Mouse (Mus musculus) ES-E14 (cell line): ENCODE data around the gene Zbtb48. TPM values are rescaled to one million over a fixed set of nuclear protein-coding genes. Genes with fewer than 3 reads are reported as not detected.
"Not testable (repeated sequence)": the region's sequence is repeated elsewhere in the genome, so short reads cannot be mapped to it uniquely, and the experiment has no call there.

Experiments used
- DNase-seq: peaks from one replicate; pipeline ENCODE4 v3.0.0-alpha.2; 2013; ENCODE audit warnings: low read depth, low spot score
- H3K27ac ChIP-seq: 2 replicates; pipeline ENCODE4 v1.5.1; 2012; ENCODE audit warnings: low read depth, mild to moderate bottlenecking, low read length, moderate library complexity, mixed read lengths; ENCODE audit not compliant: poor library complexity, insufficient read depth, severe bottlenecking
- H3K36me3 ChIP-seq: 2 replicates; pipeline ENCODE4 v1.6.1; 2012; ENCODE audit warnings: mild to moderate bottlenecking, low read length, moderate library complexity, mixed read lengths; ENCODE audit not compliant: control insufficient read depth, poor library complexity, insufficient read depth, severe bottlenecking
- H3K4me1 ChIP-seq, 2 experiments: fragments of 150-350 bp in 1 of 2; sonication (generic) in 1 of 2; 2 replicates each; pipeline ENCODE4 v1.6.1; 2012; ENCODE audit warnings: low read length in 2 of 2, mild to moderate bottlenecking in 1 of 2, mixed read lengths in 1 of 2; ENCODE audit not compliant: control insufficient read depth in 2 of 2, insufficient read depth in 2 of 2, poor library complexity in 1 of 2
- H3K4me3 ChIP-seq, 2 experiments: fragments of 150-350 bp in 1 of 2; sonication (generic) in 1 of 2; 2 replicates each; pipeline ENCODE4 v1.5.1; 2012; ENCODE audit warnings: low read length in 2 of 2, low read depth in 1 of 2, mild to moderate bottlenecking in 1 of 2, mixed read lengths in 1 of 2; ENCODE audit not compliant: insufficient read depth in 1 of 2, poor library complexity in 1 of 2, severe bottlenecking in 1 of 2
- H3K9ac ChIP-seq: 2 replicates; pipeline ENCODE4 v1.6.1; 2012; ENCODE audit warnings: low read depth, mild to moderate bottlenecking, low read length, mixed read lengths; ENCODE audit not compliant: poor library complexity, insufficient read depth, severe bottlenecking
- H3K9me3 ChIP-seq: fragments of 150-350 bp; sonication (generic); 2 replicates; pipeline ENCODE4 v1.6.1; 2012; ENCODE audit warnings: low read depth, mild to moderate bottlenecking, low read length; ENCODE audit not compliant: control insufficient read depth, insufficient read depth
- CHD2 ChIP-seq: IDR thresholded peaks from 2 replicates; pipeline ENCODE4 v1.6.1; 2014; ENCODE audit warnings: mild to moderate bottlenecking, low read depth, low read length, inconsistent platforms
- HCFC1 ChIP-seq: IDR thresholded peaks from 2 replicates; pipeline ENCODE4 v1.6.1; 2012; ENCODE audit warnings: low read length, inconsistent platforms, borderline replicate concordance; ENCODE audit not compliant: insufficient read depth
- MAFK ChIP-seq: IDR thresholded peaks from 2 replicates; pipeline ENCODE4 v1.6.1; 2014; ENCODE audit warnings: mild to moderate bottlenecking, low read depth, low read length, inconsistent platforms; ENCODE audit not compliant: insufficient read depth
- ZC3H11A ChIP-seq: IDR thresholded peaks from 2 replicates; pipeline ENCODE4 v1.6.1; 2012; ENCODE audit warnings: low read depth, mild to moderate bottlenecking, inconsistent platforms, low read length, borderline replicate concordance
- ZNF384 ChIP-seq: IDR thresholded peaks from 2 replicates; pipeline ENCODE4 v1.6.1; 2012; ENCODE audit warnings: low read depth, low read length, inconsistent platforms
- in situ Hi-C, 2 experiments: fragments of 600-800 bp; cut with MboI; formaldehyde crosslinking; loops; one replicate each; pipeline ENCODE4 v1.15.1; 2025; ENCODE audit warnings: low sequenced_read_pairs in 2 of 2, inconsistent platforms in 1 of 2; ENCODE audit not compliant: unreplicated experiment in 2 of 2
- total RNA-seq: library from RNA; depleted of rRNA; stranded (reverse); fragments of 300-350 nt; gene quantifications from 2 replicates; pipeline ENCODE4 v1.2.3, GENCODE M21; 2012

The Zbtb48 gene
- total RNA-seq, 1 experiment: 18.7 TPM

- no peak overlapping the region for H3K9ac ChIP-seq
- TF ChIP-seq MAFK (no peak), CHD2 (no peak), ZNF384 (no peak), ZC3H11A (no peak), HCFC1 (no peak)
- H3K36me3 ChIP-seq: peaks cover 53% of the 10 kb centered on the region
- H3K9me3 ChIP-seq: no peaks in the 10 kb centered on the region
- H3K4me3 ChIP-seq: no peak overlapping the region
- peaks cover 3 to 34% of the 10 kb centered on the region in 2 experiments; a peak in 2 of 4 replicates for H3K4me1 ChIP-seq
- no peak overlapping the region for H3K27ac ChIP-seq
- DNase-seq: no peak
- in situ Hi-C loops: no loop called here
Observed at GRCm38 (mm10) chr4:152041924-152042641, 14.6 kb upstream of the Zbtb48 start.

GRCm38 (mm10) chr4:152039831-152040310, 12.4 kb upstream of the Zbtb48 start:
- Histone ChIP-seq H3K9me3 (no peaks in the 10 kb centered on the region), H3K9ac (peak overlapping the region; percentile 100), H3K4me1 (peaks cover 3 to 36% of the 10 kb centered on the region in 2 experiments; a peak in 2 of 4 replicates), H3K36me3 (peaks cover 36% of the 10 kb centered on the region), H3K4me3 (peak overlapping the region; percentile 72 to 98), H3K27ac (peak overlapping the region; percentile 84; the same call in 1 of the 2 replicates)
- in situ Hi-C loops: no loop called here
- no peak for DNase-seq
- TF ChIP-seq CHD2 (no peak), MAFK (no peak), ZNF384 (no peak), HCFC1 (no peak)

- in situ Hi-C loops: no loop called here
- Histone ChIP-seq H3K4me1 (peaks cover 3 to 34% of the 10 kb centered on the region in 2 experiments; a peak in 2 of 4 replicates), H3K4me3 (peak within 1 kb of the TSS; percentile 72 to 98), H3K27ac (peak within 1 kb of the TSS; percentile 84), H3K36me3 (peaks cover 29% of the 10 kb centered on the region), H3K9ac (peak within 1 kb of the TSS; percentile 100), H3K9me3 (no peaks in the 10 kb centered on the region)
- peak; percentile 84 for DNase-seq
- TF ChIP-seq CHD2: peak; percentile 99
- TF ChIP-seq ZC3H11A: no peak
- peak; percentile 68 for TF ChIP-seq HCFC1
Observed at GRCm38 (mm10) chr4:152038985-152039830, 11.7 kb upstream of the Zbtb48 start, which contains the start of gene Nol9. TSS of gene Nol9 (plus strand) at chr4:152039321.

GRCm38 (mm10) chr4:152038225-152038984, 10.9 kb upstream of the Zbtb48 start, which contains the start of gene Tas1r1:
TSS of gene Tas1r1 (minus strand) at chr4:152038568.
- in situ Hi-C loops: no loop called here
- no peak for DNase-seq
- H3K4me3 ChIP-seq: peak within 1 kb of the TSS; percentile 72 to 98
- H3K4me1 ChIP-seq: peaks cover 3 to 32% of the 10 kb centered on the region in 2 experiments; a peak in 2 of 4 replicates
- TF ChIP-seq ZNF384 (no peak), MAFK (no peak), ZC3H11A (no peak), HCFC1 (no peak), CHD2 (no peak)
- peak within 1 kb of the TSS; percentile 100 for H3K9ac ChIP-seq
- peaks cover 23% of the 10 kb centered on the region for H3K36me3 ChIP-seq
- peak within 1 kb of the TSS; percentile 84 for H3K27ac ChIP-seq
- H3K9me3 ChIP-seq: no peaks in the 10 kb centered on the region

GRCm38 (mm10) chr4:152036464-152036863, 9.0 kb upstream of the Zbtb48 start:
- H3K4me3 ChIP-seq, H3K27ac ChIP-seq, H3K9ac ChIP-seq, H3K9me3 ChIP-seq, DNase-seq, in situ Hi-C loops, H3K36me3 ChIP-seq: not testable (repeated sequence)
- H3K4me1 ChIP-seq: peaks cover 2 to 26% of the 10 kb centered on the region in 2 experiments; a peak in 1 of 4 replicates
